Mouse (Mus musculus) ovary, adult 18-20 months (tissue): ENCODE data around the gene Sesn2.
"Not testable (repeated sequence)": the region's sequence is repeated elsewhere in the genome, so short reads cannot be mapped to it uniquely, and the experiment has no call there.

Source experiments
- DNase-seq: peaks from one replicate; pipeline ENCODE4 v3.0.0; 2022; ENCODE audit warnings: low spot score, mixed read lengths

The Sesn2 gene

DNA sequence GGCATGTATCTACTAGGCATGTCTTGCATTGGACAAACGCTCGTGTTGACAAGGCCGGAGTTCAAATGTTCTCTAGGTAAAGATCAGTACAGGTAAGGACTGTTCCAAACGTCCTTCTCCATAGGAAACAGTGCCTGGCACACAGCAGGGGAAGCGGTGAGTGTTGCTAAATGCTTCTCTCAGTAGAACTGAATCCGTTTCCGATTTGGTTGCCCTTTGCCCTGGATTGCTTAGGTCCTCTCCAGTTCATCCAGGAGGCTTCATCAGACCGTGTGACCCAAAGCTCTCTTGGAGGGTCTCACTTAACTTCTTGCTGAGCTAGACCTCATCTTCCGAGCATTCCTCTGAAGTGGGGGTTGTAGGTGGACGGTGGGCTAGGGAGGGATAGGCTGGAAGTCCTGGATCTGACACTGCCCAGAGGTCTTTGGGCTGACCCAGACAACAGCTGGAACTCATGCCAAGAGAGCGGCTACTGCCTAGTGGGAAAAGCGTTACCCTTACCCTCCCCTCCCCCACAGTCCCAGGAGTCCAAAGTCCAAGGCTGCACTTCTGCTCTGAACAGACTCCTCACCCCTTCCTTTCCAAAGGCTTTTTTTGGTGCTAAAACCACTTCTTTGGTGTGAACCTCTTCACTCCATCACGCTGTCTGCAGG lies 27.2 kb downstream of the Sesn2 start:
- no peak for DNase-seq

GRCm38 (mm10) chr4:132482104-132482503 lies 28.2 kb downstream of the Sesn2 start:
- not testable (repeated sequence) for DNase-seq

DNA sequence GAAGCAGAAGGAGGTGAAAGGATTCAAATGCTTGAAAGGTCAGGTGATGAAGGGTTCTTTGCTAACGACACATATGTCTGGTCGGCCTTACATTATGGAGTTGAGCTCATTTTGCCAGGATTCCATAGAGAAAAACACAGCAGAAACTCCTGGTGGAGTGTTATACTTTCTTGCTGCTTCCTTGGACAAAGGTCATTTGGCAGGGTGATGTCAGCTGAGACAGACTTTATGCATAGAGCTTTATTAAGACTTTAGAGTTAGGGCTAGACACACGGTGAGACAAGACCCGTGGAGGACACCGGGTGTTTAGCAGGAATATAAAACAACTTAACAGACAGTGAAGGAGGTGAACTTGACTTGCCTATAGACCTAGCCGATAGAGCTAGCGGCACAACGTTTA lies 32.5 kb downstream of the Sesn2 start:
- no peak for DNase-seq

GRCm38 (mm10) chr4:132475895-132476878 lies 34.1 kb downstream of the Sesn2 start:
- DNase-seq: no peak

DNA sequence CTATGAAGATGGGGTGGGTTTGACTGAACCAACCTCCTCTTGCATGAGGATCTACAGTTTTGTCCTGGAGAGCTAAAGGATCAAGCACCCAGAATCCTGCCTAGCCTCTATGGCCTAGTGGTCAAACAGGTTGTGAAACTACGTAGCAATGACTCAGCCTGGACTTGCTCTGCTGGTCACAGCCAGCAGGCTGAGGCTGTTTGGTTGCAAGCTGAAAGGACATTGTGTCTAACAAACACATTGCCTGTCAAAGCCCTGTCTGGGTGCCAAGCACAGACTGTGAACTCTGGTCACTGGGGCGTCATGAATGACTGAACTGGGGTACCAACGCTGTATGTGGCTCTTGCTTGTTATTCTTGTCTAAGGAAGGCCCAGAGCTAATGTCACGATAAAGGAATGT lies 35.7 kb downstream of the Sesn2 start:
- no peak for DNase-seq

DNA sequence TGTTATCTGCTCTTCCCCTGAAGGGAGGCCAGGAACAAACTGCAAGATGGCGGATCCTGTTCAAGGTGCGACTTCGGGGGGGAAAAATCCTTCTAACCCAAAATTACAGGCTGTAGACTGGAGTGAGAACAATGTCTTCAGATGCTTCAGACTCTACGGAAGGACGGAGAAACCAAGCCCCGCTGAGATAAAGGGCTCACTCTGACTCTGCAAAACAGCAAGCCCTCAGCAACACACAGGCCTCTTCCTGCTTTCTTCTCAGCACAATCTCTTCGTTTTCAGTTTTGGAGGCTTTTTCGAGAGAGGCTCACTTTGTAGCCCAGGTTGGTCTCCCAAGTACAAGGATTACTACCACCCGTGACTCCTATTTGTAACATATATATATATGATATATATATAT lies 36.9 kb downstream of the Sesn2 start:
- no peak for DNase-seq

DNA sequence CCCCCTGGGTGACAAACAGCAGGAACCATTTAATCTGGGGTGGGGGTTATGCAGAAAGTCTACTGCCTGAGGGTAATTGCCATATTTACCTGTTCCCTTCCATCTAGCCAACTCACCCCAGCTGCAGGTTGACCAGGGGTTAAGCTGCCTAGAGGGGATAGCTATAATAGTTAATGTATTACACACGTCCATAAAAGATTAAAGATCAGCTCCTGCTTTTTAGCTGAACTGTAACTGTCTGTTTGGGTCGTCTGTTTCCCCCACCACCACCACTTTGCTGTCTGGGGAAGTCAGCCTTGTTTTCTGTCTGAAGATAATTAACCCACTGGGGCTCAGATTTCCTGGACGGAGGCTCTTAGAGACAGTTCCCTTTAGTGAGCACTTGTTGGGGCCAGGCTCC lies 40.4 kb downstream of the Sesn2 start:
- no peak for DNase-seq

DNA sequence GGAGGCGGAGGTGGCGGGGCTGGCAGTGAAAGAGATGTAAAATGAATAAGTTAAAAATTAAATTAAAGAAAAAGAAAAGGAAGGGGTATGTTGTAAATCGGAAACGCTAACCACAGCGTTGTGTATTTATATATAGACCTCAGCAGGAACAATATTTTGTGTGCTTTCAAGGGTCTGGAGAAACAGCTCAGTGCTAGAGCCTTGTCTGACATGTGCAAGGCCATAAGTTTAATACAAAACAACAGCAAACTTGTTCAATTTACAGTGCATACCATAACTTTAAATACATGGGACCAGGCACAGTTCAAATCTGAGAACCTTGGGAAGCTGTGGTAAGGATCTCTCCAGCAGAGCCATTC lies 46.1 kb downstream of the Sesn2 start:
- no peak for DNase-seq

DNA sequence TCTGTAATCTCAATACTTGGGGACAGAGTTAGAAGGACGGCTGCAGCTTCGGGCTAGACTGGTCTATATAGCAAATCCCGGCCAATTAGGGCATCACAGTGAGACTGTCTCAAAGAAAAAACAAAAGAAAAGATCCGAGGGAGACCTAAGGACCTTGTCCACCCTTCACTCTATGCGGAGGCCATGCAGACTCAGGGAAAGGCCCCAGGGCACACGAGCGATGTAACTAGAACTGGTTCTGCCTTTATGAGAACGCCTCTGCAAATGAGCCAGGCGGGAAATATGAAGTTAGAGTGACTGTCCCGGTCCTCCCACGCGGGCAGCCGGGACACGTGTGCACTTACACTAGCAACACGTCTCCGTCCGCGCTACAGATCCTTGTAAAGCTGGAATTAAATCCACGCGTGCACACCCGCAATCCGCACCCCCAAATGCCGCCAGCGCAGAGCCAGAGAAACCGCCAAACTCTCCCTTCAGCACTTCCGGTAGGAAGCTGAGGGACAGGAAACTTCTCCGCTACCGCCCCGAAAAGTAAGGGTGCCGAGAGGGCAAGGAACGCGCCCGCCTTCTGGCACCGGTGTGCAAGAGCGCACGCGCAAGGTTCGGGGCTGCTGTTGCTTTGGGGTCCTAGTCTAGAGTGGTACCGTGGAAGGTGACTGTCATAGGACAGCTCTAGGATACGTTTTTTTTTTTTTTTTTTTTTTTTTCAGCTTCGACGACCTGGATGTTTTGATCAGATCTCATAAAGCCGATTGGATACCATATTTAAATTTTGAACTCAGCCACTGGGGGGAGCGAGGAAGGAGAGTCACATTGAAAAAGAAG lies 46.7 kb downstream of the Sesn2 start, which contains the start of gene Med18:
Med18 (minus strand) TSS at position 492 of the 825 bp plus-strand sequence.
- peak; percentile 88 for DNase-seq

DNA sequence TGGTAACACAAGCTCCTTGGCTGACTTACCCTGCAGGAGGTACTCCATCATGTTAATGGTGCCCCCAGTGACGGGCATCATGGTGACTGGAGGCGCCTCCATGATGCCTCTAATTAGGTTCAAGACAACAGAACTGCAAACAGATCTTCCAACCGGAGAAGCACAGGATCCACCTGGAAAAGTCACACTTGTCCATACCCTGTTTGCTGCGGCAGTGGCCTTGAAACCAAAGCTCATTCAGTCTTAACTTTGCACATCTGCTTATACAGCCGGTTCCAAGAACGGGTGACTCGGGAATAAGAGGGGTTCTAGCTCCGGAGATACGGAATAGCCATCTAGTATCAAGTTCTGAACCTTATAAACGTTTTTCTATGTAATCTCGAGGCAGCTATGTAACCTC lies 47.5 kb downstream of the Sesn2 start:
- no peak for DNase-seq

GRCm38 (mm10) chr4:132460225-132460624 lies 50.1 kb downstream of the Sesn2 start:
- DNase-seq: no peak

DNA sequence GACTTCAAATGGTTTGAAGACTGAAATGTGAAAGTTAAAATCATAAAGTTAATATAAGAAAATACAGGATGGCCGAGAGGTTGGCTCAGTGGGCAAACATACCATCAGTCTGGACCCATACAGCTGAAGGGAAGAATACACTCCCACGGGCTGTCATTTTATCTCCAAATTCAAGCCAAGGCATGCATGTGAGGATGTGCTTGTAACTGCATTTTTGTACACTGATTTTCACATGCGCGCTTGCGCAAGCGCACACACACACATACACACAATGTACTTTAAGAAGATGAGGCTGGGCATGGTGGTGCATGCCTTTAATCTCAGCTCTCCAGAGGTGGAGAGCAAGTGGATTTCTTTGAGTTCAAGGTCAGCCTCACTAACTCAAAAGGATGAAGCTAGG lies 54.7 kb downstream of the Sesn2 start:
- DNase-seq: no peak

GRCm38 (mm10) chr4:132455146-132455545 lies 55.2 kb downstream of the Sesn2 start:
- no peak for DNase-seq

DNA sequence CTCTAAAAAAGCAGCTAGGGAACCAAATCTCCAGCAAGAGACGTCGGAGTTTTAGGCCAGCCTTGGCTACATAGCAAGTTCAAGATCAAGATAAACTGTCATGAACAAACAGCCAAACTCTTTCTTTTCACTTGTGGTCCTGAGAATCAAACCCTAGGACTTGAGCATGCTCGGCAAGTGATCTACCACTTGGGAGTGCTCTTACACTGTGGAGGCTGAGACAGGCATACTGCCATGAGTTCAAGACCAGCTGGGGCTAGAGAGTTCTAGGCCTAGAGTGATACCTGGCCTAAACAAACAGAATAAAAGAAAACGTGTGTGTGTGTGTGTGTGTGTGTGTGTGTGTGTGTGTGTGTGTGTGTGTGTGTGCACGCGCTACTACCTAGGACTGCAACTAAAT lies 56.1 kb downstream of the Sesn2 start:
- DNase-seq: no peak

- no peak for DNase-seq
Observed at GRCm38 (mm10) chr4:132449778-132450177, 60.5 kb downstream of the Sesn2 start.

- DNase-seq: no peak
Observed at GRCm38 (mm10) chr4:132446105-132446504, 64.2 kb downstream of the Sesn2 start.

GRCm38 (mm10) chr4:132444516-132444915 lies 65.8 kb downstream of the Sesn2 start:
- no peak for DNase-seq
